Mouse (Mus musculus) stomach, embryonic 14.5 days (tissue): ENCODE measurements around the gene Arpc5l. TPM values are rescaled to one million over a fixed set of nuclear protein-coding genes. Genes with fewer than 3 reads are reported as not detected.

Source experiments
- ATAC-seq: fragments of 200-750 bp; cut with Nextera tagmentation; 2 replicates; pipeline ENCODE4 v1.8.0; 2017; ENCODE audit warnings: low read depth, moderate TSS enrichment; ENCODE audit not compliant: insufficient number of reproducible peaks, insufficient read depth, low FRiP score
- H3K27ac ChIP-seq: fragments of 300-500 bp; sonication (generic); 2 replicates; pipeline ENCODE4 v1.5.1; 2014; ENCODE audit warnings: mild to moderate bottlenecking, low read length, moderate library complexity, mixed read lengths
- H3K27me3 ChIP-seq: fragments of 300-500 bp; sonication (generic); 2 replicates; pipeline ENCODE4 v1.6.1; 2014; ENCODE audit warnings: low read length, control low read depth, mixed read lengths; ENCODE audit not compliant: control insufficient read depth, insufficient read depth
- H3K36me3 ChIP-seq: fragments of 300-500 bp; sonication (generic); 2 replicates; pipeline ENCODE4 v1.6.1; 2014; ENCODE audit warnings: mild to moderate bottlenecking, control low read depth, low read length, moderate library complexity, mixed read lengths; ENCODE audit not compliant: control insufficient read depth, insufficient read depth
- H3K4me1 ChIP-seq: fragments of 300-500 bp; sonication (generic); 2 replicates; pipeline ENCODE4 v1.6.1; 2014; ENCODE audit warnings: low read length, control low read depth, mixed read lengths; ENCODE audit not compliant: control insufficient read depth, insufficient read depth
- H3K4me2 ChIP-seq: fragments of 300-500 bp; sonication (generic); replicated peaks from 2 replicates; pipeline ENCODE4 v1.6.1; 2014; ENCODE audit warnings: low read depth, low read length, control low read depth
- H3K4me3 ChIP-seq: fragments of 300-500 bp; sonication (generic); 2 replicates; pipeline ENCODE4 v1.5.1; 2014; ENCODE audit warnings: low read depth, low read length, control low read depth
- H3K9ac ChIP-seq: fragments of 300-500 bp; sonication (generic); replicated peaks from 2 replicates; pipeline ENCODE4 v1.6.1; 2014; ENCODE audit warnings: low read depth, mild to moderate bottlenecking, control low read depth, low read length, moderate library complexity, mixed read lengths
- H3K9me3 ChIP-seq: fragments of 300-500 bp; sonication (generic); 2 replicates; pipeline ENCODE4 v1.6.1; 2016; ENCODE audit warnings: low read depth, low read length, control low read depth; ENCODE audit not compliant: control insufficient read depth
- WGBS: fragments of 180-500 bp; shearing (Covaris S2); extraction: QIAGEN DNeasy Blood & Tissue Kit; methylation state at CpG from one replicate; pipeline ENCODE4 v1.1.7; 2014; 5-methylcytosine and 5-hydroxymethylcytosine counted together
- polyA plus RNA-seq: library from polyadenylated mRNA; unstranded; fragments of >200 nt; fragmentation: Nextera tagmentation; extraction: Ambion mirVana; gene quantifications from 2 replicates; pipeline ENCODE4 v1.2.1, GENCODE M21; 2014

Gene Arpc5l
- polyA plus RNA-seq, 1 experiment from 2014 or later = 119 TPM

GRCm38 (mm10) chr2:39011264-39011663 lies 6.1 kb downstream of the Arpc5l start:
- peaks cover 38% of the 10 kb centered on the region for H3K36me3 ChIP-seq
- no peak overlapping the region for H3K4me2 ChIP-seq
- H3K27me3 ChIP-seq = no peaks in the 10 kb centered on the region
- H3K4me3 ChIP-seq = no peak overlapping the region
- peaks cover 12% of the 10 kb centered on the region; the same call in 1 of the 2 replicates for H3K4me1 ChIP-seq
- ATAC-seq = no peak
- H3K9ac ChIP-seq = no peak overlapping the region
- no peak overlapping the region for H3K27ac ChIP-seq
- H3K9me3 ChIP-seq = no peaks in the 10 kb centered on the region

DNA sequence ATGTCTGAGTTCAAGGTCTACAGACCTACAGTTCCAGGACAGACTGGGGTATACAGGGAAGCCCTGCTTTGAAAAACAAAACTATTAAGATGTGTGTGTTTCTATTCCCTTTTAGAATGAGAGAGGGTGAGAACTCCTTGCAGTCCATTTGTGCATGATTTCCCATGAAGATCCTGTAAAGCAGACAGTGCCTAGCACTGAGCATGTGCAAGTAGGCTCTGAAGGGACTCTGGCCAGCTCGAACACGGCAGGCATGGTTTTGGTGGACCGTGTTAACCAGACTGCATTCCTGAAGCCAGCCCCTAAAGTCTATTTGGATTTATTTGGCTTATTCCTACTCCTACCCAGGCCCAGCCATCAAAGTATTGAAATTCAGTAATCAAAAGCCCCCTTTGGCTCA lies 6.8 kb downstream of the Arpc5l start:
- Histone ChIP-seq H3K4me1 (peaks cover 11% of the 10 kb centered on the region; the same call in 1 of the 2 replicates), H3K4me3 (no peak overlapping the region), H3K9ac (no peak overlapping the region), H3K9me3 (no peaks in the 10 kb centered on the region), H3K4me2 (no peak overlapping the region), H3K36me3 (peaks cover 45% of the 10 kb centered on the region), H3K27ac (no peak overlapping the region), H3K27me3 (no peaks in the 10 kb centered on the region)
- WGBS = 77% methylated on average over 3 of the region's 3 CpGs
- ATAC-seq = no peak

DNA sequence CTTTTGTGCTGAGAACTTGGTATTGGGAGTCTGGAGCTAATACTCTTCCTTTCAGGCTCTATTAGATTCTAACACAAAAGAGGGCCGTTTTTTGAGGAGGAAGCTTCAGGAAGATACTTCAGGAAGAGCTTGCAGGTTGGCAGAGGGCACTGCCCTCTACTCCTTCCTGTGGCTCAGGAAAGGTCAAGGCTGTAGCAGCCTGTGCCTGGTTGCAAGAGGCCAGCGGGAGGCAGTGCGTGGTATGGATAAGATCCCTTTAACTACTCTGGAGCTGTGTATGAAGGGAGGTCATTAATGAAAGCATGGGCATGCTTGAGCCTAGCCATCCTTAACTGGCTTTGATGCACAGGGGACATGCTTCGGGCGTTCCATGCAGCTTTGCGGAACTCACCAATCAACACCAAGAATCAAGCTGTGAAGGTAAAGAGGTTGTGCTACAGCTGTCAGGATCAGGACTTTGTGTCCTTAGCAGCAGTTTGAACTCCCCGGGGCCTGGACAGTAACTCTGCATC lies 7.7 kb downstream of the Arpc5l start:
- H3K9ac ChIP-seq = no peak overlapping the region
- H3K27me3 ChIP-seq = no peaks in the 10 kb centered on the region
- 83% methylated on average over 7 of the region's 7 CpGs for WGBS
- H3K4me2 ChIP-seq = no peak overlapping the region
- no peak overlapping the region for H3K4me3 ChIP-seq
- peaks cover 8% of the 10 kb centered on the region; the same call in 1 of the 2 replicates for H3K4me1 ChIP-seq
- no peak for ATAC-seq
- H3K9me3 ChIP-seq = no peaks in the 10 kb centered on the region
- peaks cover 54% of the 10 kb centered on the region for H3K36me3 ChIP-seq
- H3K27ac ChIP-seq = no peak overlapping the region

GRCm38 (mm10) chr2:39016581-39016980 lies 11.4 kb downstream of the Arpc5l start:
- Histone ChIP-seq H3K4me3 (no peak overlapping the region), H3K36me3 (peaks cover 74% of the 10 kb centered on the region)
- WGBS = 84% methylated on average over 3 of the region's 3 CpGs

GRCm38 (mm10) chr2:39020004-39020403 lies 14.9 kb downstream of the Arpc5l start:
- no peak overlapping the region for H3K4me3 ChIP-seq
- no peak overlapping the region for H3K4me2 ChIP-seq
- no peaks in the 10 kb centered on the region for H3K27me3 ChIP-seq
- H3K9ac ChIP-seq = no peak overlapping the region
- H3K9me3 ChIP-seq = no peaks in the 10 kb centered on the region
- peaks cover 74% of the 10 kb centered on the region for H3K36me3 ChIP-seq
- H3K27ac ChIP-seq = no peak overlapping the region
- 83% methylated on average over 1 of the region's 1 CpGs for WGBS
- H3K4me1 ChIP-seq = no peaks in the 10 kb centered on the region
- ATAC-seq = no peak

More at GRCm38 (mm10) chr2:39016581-39016980, 11.4 kb downstream of the Arpc5l start:
- Histone ChIP-seq H3K27me3 (no peaks in the 10 kb centered on the region), H3K9ac (no peak overlapping the region), H3K4me2 (no peak overlapping the region), H3K27ac (no peak overlapping the region), H3K4me1 (no peaks in the 10 kb centered on the region), H3K9me3 (no peaks in the 10 kb centered on the region)
- no peak for ATAC-seq

DNA sequence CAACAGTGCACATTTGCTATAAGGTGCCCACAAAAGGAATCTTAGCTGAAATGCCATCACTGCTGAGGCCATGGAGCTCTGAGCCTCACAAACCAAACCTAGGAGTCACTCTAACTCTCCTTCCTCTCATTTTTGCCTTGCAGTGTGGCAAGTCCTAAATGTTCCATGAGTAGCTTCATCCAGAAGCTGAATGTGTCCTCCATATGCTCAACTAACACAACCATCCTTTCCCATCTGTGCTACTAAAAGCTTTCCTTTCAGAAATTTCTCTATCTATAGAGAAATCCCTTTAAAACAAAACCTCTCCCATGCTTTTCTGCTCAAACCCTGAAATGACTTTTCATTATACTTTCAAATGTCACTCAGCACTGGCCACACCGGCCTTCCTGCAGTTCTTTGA lies 26.5 kb downstream of the Arpc5l start:
- no peak for ATAC-seq

GRCm38 (mm10) chr2:39040215-39040614 lies 35.1 kb downstream of the Arpc5l start:
- 79% methylated on average over 1 of the region's 1 CpGs for WGBS
- Histone ChIP-seq H3K4me3 (no peak overlapping the region), H3K9ac (no peak overlapping the region), H3K27me3 (no peaks in the 10 kb centered on the region), H3K4me2 (no peak overlapping the region), H3K4me1 (no peaks in the 10 kb centered on the region), H3K27ac (no peak overlapping the region), H3K36me3 (peaks cover 37% of the 10 kb centered on the region), H3K9me3 (no peaks in the 10 kb centered on the region)
- ATAC-seq = no peak

More for the DNA sequence above, 26.5 kb downstream of the Arpc5l start:
- Histone ChIP-seq H3K9me3 (no peaks in the 10 kb centered on the region), H3K9ac (no peak overlapping the region), H3K27me3 (no peaks in the 10 kb centered on the region), H3K4me2 (no peak overlapping the region), H3K27ac (no peak overlapping the region), H3K36me3 (peaks cover 42% of the 10 kb centered on the region), H3K4me3 (no peak overlapping the region), H3K4me1 (no peaks in the 10 kb centered on the region)
- 96% methylated on average over 1 of the region's 1 CpGs for WGBS

DNA sequence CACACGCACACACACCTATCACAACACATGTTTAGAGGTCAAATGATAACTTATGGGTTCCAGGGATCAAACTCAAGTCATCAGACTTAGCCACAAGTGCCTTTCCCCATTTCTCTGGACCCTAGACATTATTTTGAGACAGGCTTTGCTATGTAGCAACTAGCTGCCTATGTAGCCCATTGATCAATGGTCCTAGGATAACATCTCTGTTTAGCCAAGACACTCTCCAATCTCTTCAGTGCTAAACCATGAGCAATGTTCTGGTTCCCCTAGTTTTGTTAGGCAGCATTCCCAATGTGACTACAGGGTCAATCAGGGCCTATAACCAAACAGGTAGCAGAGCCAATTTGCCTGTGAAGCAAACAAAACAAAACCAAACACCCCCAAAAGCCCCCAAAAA lies 43.4 kb downstream of the Arpc5l start:
- no peak for ATAC-seq
- H3K9ac ChIP-seq = no peak overlapping the region
- no peaks in the 10 kb centered on the region for H3K27me3 ChIP-seq
- peaks cover 39% of the 10 kb centered on the region; the same call in 1 of the 2 replicates for H3K36me3 ChIP-seq
- no peak overlapping the region for H3K4me2 ChIP-seq
- H3K9me3 ChIP-seq = no peaks in the 10 kb centered on the region
- H3K4me3 ChIP-seq = no peak overlapping the region
- WGBS = 98% methylated on average over 1 of the region's 1 CpGs
- H3K4me1 ChIP-seq = no peaks in the 10 kb centered on the region
- H3K27ac ChIP-seq = no peak overlapping the region
